Mouse (Mus musculus) bone marrow macrophage, adult 2 months (primary cell): ENCODE measurements around the gene Pmp22. TPM values are rescaled to one million over a fixed set of nuclear protein-coding genes. Genes with fewer than 3 reads are reported as not detected.
A peak's percentile ranks its signal among the peaks of the same experiment; 100 is the strongest.

Source experiments
- H3K27ac ChIP-seq: 2 replicates; pipeline ENCODE4 v1.5.1; 2012; ENCODE audit warnings: low read depth, low read length; ENCODE audit not compliant: insufficient read depth
- H3K4me1 ChIP-seq: 2 replicates; pipeline ENCODE4 v1.6.1; 2012; ENCODE audit warnings: low read length; ENCODE audit not compliant: control insufficient read depth, insufficient read depth
- H3K4me3 ChIP-seq: 2 replicates; pipeline ENCODE4 v1.5.1; 2012; ENCODE audit warnings: mild to moderate bottlenecking, low read length, moderate library complexity; ENCODE audit not compliant: insufficient read depth
- CTCF ChIP-seq: IDR thresholded peaks from 2 replicates; pipeline ENCODE4 v1.5.1; 2012; ENCODE audit warnings: low read depth, mild to moderate bottlenecking, low read length, moderate library complexity
- POLR2A ChIP-seq: IDR thresholded peaks from 2 replicates; pipeline ENCODE4 v1.6.1; 2012; ENCODE audit warnings: mild to moderate bottlenecking, low read depth, low read length, borderline replicate concordance
- polyA plus RNA-seq: library from polyadenylated mRNA; stranded (reverse); fragments of >200 nt; gene quantifications from 2 replicates; pipeline ENCODE4 v1.2.4, GENCODE M21; 2012; ENCODE audit not compliant: missing spikeins, insufficient read depth, insufficient read length

Gene Pmp22
- polyA plus RNA-seq, 1 experiment, result 347 TPM

DNA sequence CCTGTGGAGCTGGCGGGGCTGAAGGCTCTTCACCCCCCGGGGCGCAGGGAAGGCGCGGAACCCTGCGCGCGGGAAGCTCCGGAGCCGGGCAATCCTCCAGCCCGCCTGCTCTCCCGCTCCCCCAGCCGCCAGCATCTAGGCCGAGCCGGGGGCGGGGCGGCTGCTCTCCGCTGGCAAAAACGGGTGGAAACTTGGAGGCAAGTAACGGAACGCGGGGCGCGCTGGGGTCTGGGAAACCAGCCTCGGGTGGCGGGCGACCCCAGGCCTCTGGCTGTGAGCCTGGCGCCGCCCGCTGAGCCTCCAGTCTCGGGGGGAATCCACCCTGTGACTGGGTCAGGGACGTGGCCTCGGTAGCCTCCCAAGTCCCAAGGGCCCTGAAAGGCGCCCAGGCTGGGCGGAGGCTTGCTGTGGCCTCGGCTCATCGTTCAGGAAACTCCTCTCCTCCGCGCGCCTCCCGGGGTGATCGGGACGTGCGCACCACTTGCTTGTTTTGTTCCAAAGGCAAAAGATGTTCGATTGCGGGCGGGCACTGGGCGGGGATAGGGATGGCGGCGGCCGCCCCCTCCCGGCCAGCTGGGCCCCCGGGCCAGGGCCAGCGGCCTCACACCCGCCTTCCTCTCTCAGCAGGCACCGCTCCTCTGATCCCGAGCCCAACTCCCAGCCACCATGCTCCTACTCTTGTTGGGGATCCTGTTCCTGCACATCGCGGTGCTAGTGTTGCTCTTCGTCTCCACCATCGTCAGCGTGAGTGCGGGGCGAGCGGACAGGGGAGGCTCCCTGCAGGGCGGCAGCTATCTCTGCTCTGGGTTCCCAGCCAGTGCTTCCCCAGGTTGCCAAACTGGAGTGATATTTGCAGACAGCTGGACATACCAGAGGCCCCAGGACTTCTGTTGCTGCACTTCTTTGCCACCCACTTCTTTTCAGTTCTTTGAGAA, 4.0 kb downstream of the Pmp22 start:
- TF ChIP-seq CTCF (no peak), POLR2A (no peak)
- Histone ChIP-seq H3K4me3 (peak overlapping the region; percentile 99), H3K4me1 (peaks cover 54% of the 10 kb centered on the region), H3K27ac (peak overlapping the region; percentile 98)

DNA sequence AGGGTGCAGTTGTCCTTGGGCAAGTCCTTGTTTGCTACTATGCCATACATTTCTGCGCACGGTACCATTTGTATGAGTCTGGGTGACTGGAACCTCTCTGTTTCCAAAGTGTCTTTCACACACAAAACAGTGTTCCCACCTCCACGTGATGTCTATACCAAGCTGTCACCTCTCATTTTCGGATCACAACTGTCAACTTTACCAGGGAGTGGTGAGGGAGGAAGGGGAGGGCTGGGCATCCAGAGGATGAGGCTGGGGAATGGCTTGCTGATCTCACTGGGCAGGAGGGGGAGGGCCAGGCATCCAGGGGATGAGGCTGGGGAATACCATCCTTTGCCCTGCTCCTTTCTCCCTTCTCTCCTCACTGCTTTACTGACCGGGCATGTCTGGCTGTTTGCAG, 5.2 kb downstream of the Pmp22 start:
- TF ChIP-seq CTCF (no peak), POLR2A (no peak)
- Histone ChIP-seq H3K27ac (peak overlapping the region; percentile 98), H3K4me3 (peak overlapping the region; percentile 99), H3K4me1 (peaks cover 62% of the 10 kb centered on the region)

DNA sequence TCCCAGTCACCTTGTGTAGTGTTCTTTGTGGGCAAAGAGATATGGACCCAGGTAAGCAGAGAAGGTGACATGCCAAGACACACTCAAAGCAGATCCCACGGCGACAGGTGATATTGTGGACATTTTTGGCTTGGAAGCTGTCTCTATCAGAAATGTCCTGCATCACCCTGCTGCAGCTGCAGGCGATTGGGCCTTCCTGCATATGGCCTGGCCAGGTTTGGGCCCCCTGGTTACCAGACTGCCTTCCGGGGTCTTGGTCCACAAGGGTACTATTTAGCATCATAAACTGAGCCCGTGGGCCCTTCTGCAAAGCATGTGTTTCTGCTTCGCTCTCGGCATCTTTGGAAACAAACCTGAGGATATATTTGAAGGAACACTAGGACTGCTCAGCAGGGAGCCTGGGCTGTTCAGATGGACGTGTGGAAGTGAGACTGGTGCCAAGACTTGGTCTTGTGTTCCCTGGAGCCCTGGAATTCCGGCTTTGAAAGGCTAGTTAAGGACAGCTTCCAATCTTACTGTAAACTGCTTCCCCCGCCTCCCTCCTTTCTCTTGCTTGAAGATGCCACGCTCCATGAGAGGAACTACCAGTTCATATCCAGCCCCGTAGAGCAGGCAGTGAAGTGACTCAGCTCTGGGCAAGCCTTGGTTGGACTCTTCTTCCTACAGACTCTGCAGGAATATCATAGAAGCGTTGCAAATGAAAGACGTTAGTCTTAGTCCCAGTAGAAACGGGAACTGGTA, 6.1 kb downstream of the Pmp22 start:
- peaks cover 61% of the 10 kb centered on the region for H3K4me1 ChIP-seq
- TF ChIP-seq POLR2A (no peak), CTCF (no peak)
- peak overlapping the region; percentile 98 for H3K27ac ChIP-seq
- peak overlapping the region; percentile 99 for H3K4me3 ChIP-seq

DNA sequence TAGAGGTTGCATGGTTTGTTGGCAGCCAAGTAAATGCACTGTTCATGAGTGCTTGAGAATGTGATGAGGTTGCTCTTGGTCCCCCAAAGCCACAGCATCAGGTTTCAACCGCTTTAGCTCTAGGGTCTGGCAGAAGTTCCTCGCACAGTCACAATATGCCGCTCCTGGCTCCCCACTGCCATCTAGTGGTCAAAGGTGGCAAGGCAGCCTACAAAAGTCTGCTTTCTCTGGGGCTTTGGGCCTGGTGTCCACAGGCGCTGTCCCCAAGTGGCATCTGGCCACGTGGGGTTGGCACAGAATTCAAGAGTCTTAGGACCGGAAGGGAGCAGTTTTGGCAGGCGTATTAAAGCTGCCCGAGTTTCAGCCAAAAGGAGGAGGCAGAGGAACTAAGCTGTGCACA, 6.8 kb downstream of the Pmp22 start:
- H3K27ac ChIP-seq, result peak overlapping the region; percentile 98

GRCm38 (mm10) chr11:63136205-63136604, 7.4 kb downstream of the Pmp22 start:
- H3K4me1 ChIP-seq, result peaks cover 55% of the 10 kb centered on the region
- peak overlapping the region; percentile 98 for H3K27ac ChIP-seq
- TF ChIP-seq CTCF (no peak), POLR2A (no peak)
- H3K4me3 ChIP-seq, result peak overlapping the region; percentile 35

More for the DNA sequence above, 6.8 kb downstream of the Pmp22 start:
- H3K4me1 ChIP-seq, result peaks cover 58% of the 10 kb centered on the region
- no peak for TF ChIP-seq POLR2A
- peak; percentile 91 for TF ChIP-seq CTCF
- H3K4me3 ChIP-seq, result peak overlapping the region; percentile 99

- Histone ChIP-seq H3K4me3 (peak overlapping the region; percentile 13), H3K27ac (peak overlapping the region; percentile 98), H3K4me1 (peaks cover 55% of the 10 kb centered on the region)
- TF ChIP-seq POLR2A (no peak), CTCF (no peak)
Observed at GRCm38 (mm10) chr11:63136836-63137416, 8.1 kb downstream of the Pmp22 start.

- Histone ChIP-seq H3K4me1 (peaks cover 53% of the 10 kb centered on the region), H3K27ac (peak overlapping the region; percentile 98), H3K4me3 (no peak overlapping the region)
- TF ChIP-seq POLR2A, result no peak
- no peak for TF ChIP-seq CTCF
Observed at GRCm38 (mm10) chr11:63138739-63139138, 10.0 kb downstream of the Pmp22 start.

DNA sequence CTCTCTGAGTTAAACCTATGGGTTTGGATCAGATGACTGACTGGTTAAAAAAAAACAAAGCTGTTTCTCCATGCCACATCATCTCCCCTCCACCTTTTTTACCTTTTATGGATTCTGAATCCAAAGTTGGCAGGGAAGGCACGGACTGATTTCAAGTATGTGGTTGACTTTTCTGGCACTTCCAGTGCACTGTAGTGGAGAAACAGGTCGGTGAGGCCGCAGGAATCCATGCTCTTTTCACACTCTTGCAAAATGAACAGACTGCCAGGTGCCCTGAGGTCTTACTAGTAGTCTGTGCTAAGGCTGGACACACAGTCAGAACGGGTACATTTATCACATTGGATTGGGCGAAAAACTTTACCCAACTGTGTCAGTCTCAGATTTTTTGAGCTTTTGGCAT, 13.5 kb downstream of the Pmp22 start:
- H3K4me3 ChIP-seq, result no peak overlapping the region
- TF ChIP-seq CTCF (no peak), POLR2A (no peak)
- no peak overlapping the region for H3K27ac ChIP-seq
- H3K4me1 ChIP-seq, result peaks cover 25% of the 10 kb centered on the region

DNA sequence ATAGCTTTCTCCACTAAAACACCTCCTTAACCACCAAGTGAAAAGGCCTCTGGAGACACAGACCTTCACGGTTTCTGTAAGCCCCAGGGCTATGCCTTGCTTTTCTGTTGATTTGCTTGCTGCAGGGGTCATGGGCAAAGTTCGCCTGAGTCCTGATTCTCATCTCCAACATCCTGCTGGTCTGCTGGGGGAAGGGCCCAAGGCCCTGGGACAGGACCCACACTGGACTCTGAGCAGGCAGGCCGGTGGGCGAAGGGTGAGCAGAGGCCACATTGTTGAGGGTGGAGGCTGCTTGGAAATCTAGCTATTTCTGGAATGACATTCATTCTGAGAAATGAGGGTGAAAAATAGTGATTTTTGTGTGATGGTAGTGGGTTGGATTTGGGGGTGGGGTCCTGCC, 14.0 kb downstream of the Pmp22 start:
- peaks cover 20% of the 10 kb centered on the region for H3K4me1 ChIP-seq
- no peak overlapping the region for H3K4me3 ChIP-seq
- TF ChIP-seq POLR2A, result no peak
- TF ChIP-seq CTCF, result no peak
- H3K27ac ChIP-seq, result no peak overlapping the region
